Mouse (Mus musculus) hindbrain, postnatal 0 days (tissue): ENCODE results near the gene Tcf20. TPM values are rescaled to one million over a fixed set of nuclear protein-coding genes. Genes with fewer than 3 reads are reported as not detected.

Source experiments
- ATAC-seq: fragments of 200-750 bp; cut with Nextera tagmentation; 2 replicates; pipeline ENCODE4 v1.8.0; 2017; ENCODE audit warnings: mild to moderate bottlenecking, moderate TSS enrichment, moderate library complexity
- DNase-seq: peaks from one replicate; pipeline ENCODE4 v3.0.0-alpha.2; 2015; ENCODE audit warnings: low spot score
- H3K27ac ChIP-seq: fragments of 300-500 bp; sonication (generic); 2 replicates; pipeline ENCODE4 v1.5.1; 2014; ENCODE audit warnings: mild to moderate bottlenecking
- H3K27me3 ChIP-seq: fragments of 300-500 bp; sonication (generic); 2 replicates; pipeline ENCODE4 v1.6.1; 2014; ENCODE audit warnings: low read length, mixed read lengths; ENCODE audit not compliant: insufficient read depth
- H3K36me3 ChIP-seq: fragments of 300-500 bp; sonication (generic); 2 replicates; pipeline ENCODE4 v1.6.1; 2014; ENCODE audit warnings: low read length, mixed read lengths; ENCODE audit not compliant: insufficient read depth
- H3K4me1 ChIP-seq: fragments of 300-500 bp; sonication (generic); 2 replicates; pipeline ENCODE4 v1.6.1; 2014; ENCODE audit warnings: antibody characterized with exemption, low read length, mixed read lengths; ENCODE audit not compliant: insufficient read depth
- H3K4me2 ChIP-seq: fragments of 300-500 bp; sonication (generic); 2 replicates; pipeline ENCODE4 v1.6.1; 2014; ENCODE audit warnings: low read depth, mild to moderate bottlenecking, low read length, moderate library complexity, mixed read lengths
- H3K4me3 ChIP-seq: fragments of 300-500 bp; sonication (generic); 2 replicates; pipeline ENCODE4 v1.5.1; 2014; ENCODE audit warnings: low read length
- H3K9ac ChIP-seq: fragments of 300-500 bp; sonication (generic); replicated peaks from 2 replicates; pipeline ENCODE4 v1.6.1; 2014; ENCODE audit warnings: mild to moderate bottlenecking, low read length, moderate library complexity, mixed read lengths
- H3K9me3 ChIP-seq: fragments of 300-500 bp; sonication (generic); 2 replicates; pipeline ENCODE4 v1.6.1; 2016; ENCODE audit warnings: low read length, mixed read lengths
- CTCF ChIP-seq: IDR thresholded peaks from 2 replicates; pipeline ENCODE4 v1.5.1; 2016; ENCODE audit warnings: antibody characterized with exemption, control low read depth, low read depth
- WGBS: fragments of 180-500 bp; shearing (Covaris S2); extraction: QIAGEN DNeasy Blood & Tissue Kit; methylation state at CpG from one replicate; pipeline ENCODE4 v1.1.7; 2014; 5-methylcytosine and 5-hydroxymethylcytosine counted together
- polyA plus RNA-seq: library from polyadenylated mRNA; unstranded; fragments of >200 nt; fragmentation: Nextera tagmentation; extraction: Ambion mirVana; gene quantifications from 2 replicates; pipeline ENCODE4 v1.2.1, GENCODE M21; 2015
- total RNA-seq: library from RNA; depleted of rRNA; stranded (reverse); fragments of >200 nt; gene quantifications from 2 replicates; pipeline ENCODE4 v1.2.3, GENCODE M21; 2014

Gene Tcf20
- total and polyA plus RNA-seq, 2 experiments from 2014 or later, result 8.6 to 98.3 TPM

DNA sequence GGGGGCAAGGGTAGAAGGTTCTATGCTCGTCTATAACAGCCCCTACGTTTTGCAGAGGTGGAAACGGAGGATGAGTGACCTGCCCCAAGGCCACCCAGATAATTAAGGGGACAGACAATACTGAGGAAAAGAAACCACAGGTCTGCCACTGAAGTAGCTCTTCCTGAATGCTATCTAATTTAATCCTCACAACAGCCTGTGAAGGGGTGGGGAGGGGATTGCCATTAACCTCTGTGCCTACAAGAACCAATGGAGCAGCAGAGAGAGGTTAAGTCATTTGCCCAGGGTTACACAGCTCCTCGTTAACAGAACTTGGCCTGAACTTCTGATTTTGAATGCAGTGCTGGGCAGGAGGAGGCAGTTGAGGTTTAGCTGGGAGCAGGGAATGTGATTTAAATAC is 3.6 kb downstream of the Tcf20 start:
- H3K27ac ChIP-seq, result no peak overlapping the region
- H3K36me3 ChIP-seq, result no peaks in the 10 kb centered on the region
- H3K4me3 ChIP-seq, result no peak overlapping the region
- no peak overlapping the region for H3K9ac ChIP-seq
- no peak for TF ChIP-seq CTCF
- no peaks in the 10 kb centered on the region for H3K9me3 ChIP-seq
- DNase-seq, result no peak
- H3K4me2 ChIP-seq, result peak overlapping the region; percentile 53; the same call in 1 of the 2 replicates
- WGBS, result 10% methylated on average over 4 of the region's 4 CpGs
- no peak for ATAC-seq
- H3K27me3 ChIP-seq, result peaks cover 10% of the 10 kb centered on the region; the same call in 1 of the 2 replicates
- H3K4me1 ChIP-seq, result peaks cover 45% of the 10 kb centered on the region

DNA sequence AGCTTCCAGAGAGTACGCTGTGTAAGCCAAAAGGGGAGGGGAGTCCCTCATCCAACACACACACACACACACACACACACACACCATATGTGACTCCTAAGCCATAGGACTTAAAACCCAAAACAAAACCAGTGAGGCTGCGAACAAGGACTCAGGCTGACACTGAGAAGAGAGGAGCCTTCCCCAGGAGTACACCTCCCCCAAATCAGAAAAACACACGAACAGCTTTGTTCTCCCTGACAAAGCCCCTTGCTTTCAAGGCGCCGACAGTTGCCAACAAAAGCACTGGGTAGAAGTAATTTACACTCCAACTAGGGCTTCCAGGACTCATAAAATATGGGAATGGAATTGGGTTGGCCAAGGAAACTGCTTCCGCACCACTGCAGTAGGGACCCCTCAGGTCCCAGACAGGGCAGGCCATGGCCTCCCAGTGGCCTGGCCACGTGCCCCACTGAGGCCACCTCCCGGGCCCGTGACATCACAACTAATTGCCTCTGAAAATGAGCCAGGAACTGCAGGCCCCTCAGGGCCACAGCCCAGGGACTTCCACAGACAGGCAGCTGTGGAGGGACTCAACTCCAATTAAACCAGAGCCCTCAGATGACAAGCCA is 4.2 kb downstream of the Tcf20 start:
- no peaks in the 10 kb centered on the region for H3K36me3 ChIP-seq
- WGBS, result 4% methylated on average over 9 of the region's 9 CpGs
- peaks cover 5% of the 10 kb centered on the region; the same call in 1 of the 2 replicates for H3K27me3 ChIP-seq
- H3K27ac ChIP-seq, result peak overlapping the region; percentile 65; the same call in 1 of the 2 replicates
- peak overlapping the region; percentile 22 for H3K4me3 ChIP-seq
- DNase-seq (peak; percentile 78), ATAC-seq (peak; percentile 51)
- no peak overlapping the region; the same call in 1 of the 2 replicates for H3K9ac ChIP-seq
- no peak for TF ChIP-seq CTCF
- H3K9me3 ChIP-seq, result no peaks in the 10 kb centered on the region
- H3K4me2 ChIP-seq, result peak overlapping the region; percentile 53
- H3K4me1 ChIP-seq, result peaks cover 39% of the 10 kb centered on the region

DNA sequence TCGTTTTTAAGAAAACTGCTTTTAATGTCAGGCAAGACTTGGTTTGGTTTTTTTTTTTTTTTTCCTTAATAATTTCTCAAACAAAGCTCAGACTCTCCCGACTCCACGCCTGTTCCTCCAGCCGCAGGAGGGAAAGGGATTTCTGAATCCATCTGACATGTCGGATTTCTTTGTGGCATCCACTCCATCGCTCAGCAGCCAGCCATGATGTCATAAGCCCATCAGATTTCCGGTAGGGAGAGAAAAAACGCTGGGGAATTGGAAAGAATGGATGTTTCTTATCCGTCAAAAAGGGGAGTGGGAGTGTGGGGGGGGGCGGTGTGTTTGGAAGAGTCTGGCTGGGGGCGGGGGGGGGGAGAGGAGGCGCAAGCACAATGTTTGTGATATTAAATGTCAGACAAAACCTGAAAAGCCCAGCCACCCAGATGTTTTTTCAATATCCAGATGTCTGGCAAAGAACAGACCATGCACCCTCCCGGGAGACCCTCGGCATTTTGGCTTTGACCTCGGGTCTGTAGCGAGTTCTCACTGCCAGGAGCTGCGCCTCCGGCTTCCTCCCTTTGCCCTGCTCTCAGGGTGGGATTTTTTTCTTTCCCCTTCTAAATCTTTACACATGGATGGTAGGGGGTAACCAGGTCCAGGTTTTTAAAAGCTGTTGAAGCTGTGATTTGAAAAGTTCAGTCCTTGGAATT is 4.8 kb downstream of the Tcf20 start:
- H3K27me3 ChIP-seq, result peaks cover 5% of the 10 kb centered on the region; the same call in 1 of the 2 replicates
- no peak for TF ChIP-seq CTCF
- peak overlapping the region; percentile 67; the same call in 1 of the 2 replicates for H3K27ac ChIP-seq
- WGBS, result 6% methylated on average over 18 of the region's 18 CpGs
- H3K4me2 ChIP-seq, result peak overlapping the region; percentile 53
- DNase-seq (peak; percentile 69), ATAC-seq (no peak)
- peak overlapping the region; percentile 22 for H3K4me3 ChIP-seq
- no peaks in the 10 kb centered on the region for H3K9me3 ChIP-seq
- H3K4me1 ChIP-seq, result peaks cover 34% of the 10 kb centered on the region
- H3K36me3 ChIP-seq, result no peaks in the 10 kb centered on the region
- peak overlapping the region; percentile 40; the same call in 1 of the 2 replicates for H3K9ac ChIP-seq

DNA sequence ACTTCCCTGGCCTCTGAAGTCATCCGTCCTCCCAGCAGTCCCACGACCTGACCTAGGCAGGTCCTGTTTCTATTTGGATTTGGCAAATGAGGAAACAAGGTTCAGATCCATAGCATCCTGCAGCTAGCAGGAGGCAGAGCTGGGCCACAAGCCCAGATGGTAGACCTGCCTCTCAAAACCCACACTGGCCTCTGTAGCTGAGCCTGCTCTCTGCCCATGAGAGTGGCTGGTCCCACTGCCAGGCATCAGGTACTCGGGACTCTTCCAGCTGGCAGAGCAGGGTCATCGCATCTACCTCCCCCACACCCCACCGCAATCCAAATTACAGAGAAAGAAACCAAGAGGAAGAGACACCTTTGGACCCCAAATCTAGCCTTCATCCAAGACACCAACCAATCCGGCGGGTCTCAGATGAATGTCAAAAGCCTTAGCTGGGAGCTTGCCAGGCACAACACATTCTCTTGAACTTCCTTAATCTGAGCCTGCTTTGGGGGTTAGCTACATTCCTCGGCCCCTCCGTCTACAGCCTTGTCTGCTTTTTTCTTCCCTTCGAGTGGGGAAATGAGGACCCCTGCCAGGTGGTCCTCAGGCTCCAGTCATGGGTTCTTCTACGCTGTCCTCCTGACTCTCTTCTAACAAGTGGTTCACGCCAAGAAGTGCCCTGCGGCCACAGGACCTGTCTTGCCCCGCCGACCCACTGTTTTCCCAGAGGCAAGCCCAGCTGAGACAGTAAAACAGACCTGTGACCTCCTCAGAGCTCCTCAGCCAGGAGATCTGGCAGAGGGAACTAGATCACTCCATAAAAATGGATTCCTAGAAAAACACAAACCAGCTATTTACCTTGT is 5.8 kb downstream of the Tcf20 start:
- Histone ChIP-seq H3K4me2 (peak overlapping the region; percentile 53), H3K9me3 (no peaks in the 10 kb centered on the region), H3K27me3 (peaks cover 3% of the 10 kb centered on the region; the same call in 1 of the 2 replicates), H3K4me1 (peaks cover 34% of the 10 kb centered on the region), H3K36me3 (no peaks in the 10 kb centered on the region), H3K27ac (peak overlapping the region; percentile 67; the same call in 1 of the 2 replicates), H3K4me3 (no peak overlapping the region), H3K9ac (no peak overlapping the region; the same call in 1 of the 2 replicates)
- WGBS, result 28% methylated on average over 15 of the region's 15 CpGs
- TF ChIP-seq CTCF, result no peak
- DNase-seq, result no peak
- no peak for ATAC-seq

DNA sequence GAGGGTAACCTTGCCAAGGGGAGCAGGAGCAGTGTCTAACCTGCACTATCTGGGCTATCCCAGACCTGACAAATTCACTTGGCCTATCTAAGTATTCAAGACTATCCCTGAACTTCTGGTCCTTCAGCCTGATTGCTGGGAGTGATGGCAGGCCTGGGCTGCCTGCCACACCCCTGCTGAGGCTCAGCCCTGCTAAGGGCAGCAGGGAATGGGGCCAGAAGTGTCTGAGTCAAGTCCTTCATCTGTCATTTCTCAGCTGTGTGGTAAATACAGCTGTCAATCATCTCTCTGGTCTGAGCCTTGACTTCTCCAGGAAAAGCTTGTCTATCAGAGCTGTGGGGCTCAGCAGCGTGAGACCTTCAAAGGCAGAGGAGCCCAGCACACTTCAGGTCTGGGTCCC is 8.1 kb downstream of the Tcf20 start:
- Histone ChIP-seq H3K27me3 (no peaks in the 10 kb centered on the region; the same call in 1 of the 2 replicates), H3K36me3 (no peaks in the 10 kb centered on the region), H3K27ac (no peak overlapping the region), H3K9ac (no peak overlapping the region), H3K4me1 (peaks cover 30% of the 10 kb centered on the region), H3K4me2 (no peak overlapping the region), H3K4me3 (no peak overlapping the region), H3K9me3 (no peaks in the 10 kb centered on the region)
- ATAC-seq (no peak), DNase-seq (no peak)
- WGBS, result 71% methylated on average over 1 of the region's 1 CpGs
- TF ChIP-seq CTCF, result no peak

DNA sequence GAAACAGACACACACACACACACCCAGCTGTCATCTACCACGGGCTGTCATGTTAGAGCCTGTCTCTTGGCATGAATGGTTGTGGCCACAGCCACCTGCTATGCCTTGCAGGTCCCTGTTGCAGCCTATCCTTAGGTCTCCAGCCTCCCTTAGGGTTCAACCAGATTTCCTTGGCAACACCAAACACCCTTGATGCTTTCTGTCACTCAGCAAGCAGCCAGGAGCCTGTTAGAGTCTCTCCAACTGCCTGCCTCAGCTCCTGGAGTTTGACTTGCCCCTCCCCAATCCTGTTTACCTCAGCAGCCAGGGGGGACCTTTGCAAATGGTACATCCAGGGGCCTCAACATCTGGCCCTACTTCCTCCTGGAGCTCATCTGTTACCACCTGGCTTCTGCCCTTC is 13.2 kb downstream of the Tcf20 start:
- Histone ChIP-seq H3K4me2 (no peak overlapping the region), H3K4me1 (no peaks in the 10 kb centered on the region), H3K27ac (no peak overlapping the region), H3K9ac (no peak overlapping the region), H3K36me3 (no peaks in the 10 kb centered on the region), H3K27me3 (no peaks in the 10 kb centered on the region; the same call in 1 of the 2 replicates), H3K4me3 (no peak overlapping the region), H3K9me3 (no peaks in the 10 kb centered on the region)
- DNase-seq, result no peak
- 53% methylated on average over 1 of the region's 1 CpGs for WGBS
- no peak for TF ChIP-seq CTCF
- ATAC-seq, result no peak
